In the genomic region with DNA sequence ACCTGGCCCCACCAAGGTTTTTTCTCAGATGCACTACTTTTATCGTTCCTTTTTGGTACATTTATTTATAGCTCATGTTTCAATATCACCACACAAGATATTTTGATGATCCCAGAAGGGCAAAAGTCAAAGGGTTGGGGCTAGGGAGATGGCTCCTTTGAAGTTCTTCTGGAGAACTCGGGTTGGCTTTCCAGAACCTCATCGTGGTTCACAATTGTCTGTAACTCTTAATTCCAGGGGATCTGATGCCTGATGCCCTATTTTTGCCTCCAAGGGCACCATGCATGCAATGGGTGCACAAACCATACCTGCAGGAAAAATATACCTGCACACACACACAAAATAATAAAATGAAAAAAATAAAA, we compare ENCODE assay signal across 8 mouse cellular contexts. TPM values are rescaled to one million over a fixed set of nuclear protein-coding genes. Genes with fewer than 3 reads are reported as not detected.
DNase-seq lines count a peak whose midpoint lies in the region; ATAC-seq and TF ChIP-seq lines count a peak whose summit lies in the region.

No protein-coding gene starts in this region.

- ATAC-seq in kidney, postnatal 0 days (replicated peaks; ENCODE audit: low FRiP score, low read depth): no peak
- no peak for ATAC-seq in embryonic facial prominence, embryonic 15.5 days (ENCODE audit: insufficient number of reproducible peaks, low FRiP score, low TSS enrichment, low read depth)
- 0 out of 2 replicates have a peak, but pooled peaks have one; percentile 2 for ATAC-seq in intestine, embryonic 16.5 days
- ATAC-seq in megakaryocyte progenitor cell, adult 5-6 weeks (replicated peaks; ENCODE audit: poor library complexity): no peak

- no peak for DNase-seq in kidney, postnatal 0 days (ENCODE audit: low spot score)
- no peak for DNase-seq in kidney, postnatal 4 days
- DNase-seq in left cerebral cortex, postnatal 14 days (ENCODE audit: low spot score in 2 of 2): no peak
- no peak for DNase-seq in adrenal gland, postnatal 36 days

- no peak for TF ChIP-seq CTCF in kidney, postnatal 0 days (IDR thresholded peaks at IDR 0.05; ENCODE audit: low read depth)

- no peak overlapping the region for H3K27ac ChIP-seq in kidney, postnatal 0 days
- no peak overlapping the region for H3K27ac ChIP-seq in embryonic facial prominence, embryonic 15.5 days (replicated peaks)
- no peak overlapping the region for H3K27ac ChIP-seq in intestine, embryonic 16.5 days (ENCODE audit: low read length)

- 0 out of 2 replicates have a peak, but pooled peaks cover 5% of the 10 kb centered on the region for H3K4me1 ChIP-seq in kidney, postnatal 0 days (replicated peaks; ENCODE audit: insufficient read depth, low read length)
- H3K4me1 ChIP-seq in embryonic facial prominence, embryonic 15.5 days: peaks cover 5% of the 10 kb centered on the region; the same call in 1 of the 2 replicates
- H3K4me1 ChIP-seq in intestine, embryonic 16.5 days (ENCODE audit: control insufficient read depth, insufficient read depth, low read length): no peaks in the 10 kb centered on the region

- no peaks in the 10 kb centered on the region for H3K27me3 ChIP-seq in kidney, postnatal 0 days (ENCODE audit: insufficient read depth, low read length)
- H3K27me3 ChIP-seq in embryonic facial prominence, embryonic 15.5 days: no peaks in the 10 kb centered on the region
- no peaks in the 10 kb centered on the region for H3K27me3 ChIP-seq in intestine, embryonic 16.5 days (replicated peaks; ENCODE audit: control insufficient read depth, insufficient read depth, low read length)
- no peaks in the 10 kb centered on the region for H3K27me3 ChIP-seq in myocyte (ENCODE audit: control insufficient read depth, insufficient read depth, insufficient read length)

- no peak for TF ChIP-seq POLR2A in myocyte (IDR thresholded peaks at IDR 0.05; ENCODE audit: insufficient read length, low read depth)

- intact Hi-C loops in left cerebral cortex, postnatal 14 days (cut with DNase I): loop anchor here (5.0 kb wide), 1 partner anchor 58 kb away; no protein-coding TSS in a partner anchor

- H3K9ac ChIP-seq in kidney, postnatal 0 days (ENCODE audit: low read depth, low read length): no peak overlapping the region
- H3K9ac ChIP-seq in embryonic facial prominence, embryonic 15.5 days: no peak overlapping the region
- H3K9ac ChIP-seq in intestine, embryonic 16.5 days (ENCODE audit: low read depth, low read length): peak overlapping the region; percentile 94; the same call in 1 of the 2 replicates

- peaks cover 20% of the 10 kb centered on the region for H3K79me2 ChIP-seq in myocyte (ENCODE audit: control insufficient read depth, insufficient read depth)

- H3K9me3 ChIP-seq in kidney, postnatal 0 days (replicated peaks; ENCODE audit: low read length): no peaks in the 10 kb centered on the region
- H3K9me3 ChIP-seq in embryonic facial prominence, embryonic 15.5 days (replicated peaks): no peaks in the 10 kb centered on the region
- H3K9me3 ChIP-seq in intestine, embryonic 16.5 days (ENCODE audit: control insufficient read depth, low read length): no peaks in the 10 kb centered on the region

- no peak overlapping the region for H3ac ChIP-seq in myocyte (ENCODE audit: control insufficient read depth, insufficient read length)

- H3K4me3 ChIP-seq in kidney, postnatal 0 days (replicated peaks; ENCODE audit: low read depth, low read length): peak overlapping the region; percentile 86
- peak overlapping the region; percentile 78 for H3K4me3 ChIP-seq in embryonic facial prominence, embryonic 15.5 days (replicated peaks)
- peak overlapping the region; percentile 79 for H3K4me3 ChIP-seq in intestine, embryonic 16.5 days (ENCODE audit: low read length)
- peak overlapping the region; percentile 74 for H3K4me3 ChIP-seq in myocyte

- 33% methylated on average over 3 of the region's 3 CpGs for WGBS in kidney, postnatal 0 days
- 23% methylated on average over 3 of the region's 3 CpGs for WGBS in embryonic facial prominence, embryonic 15.5 days
- 33% methylated on average over 3 of the region's 3 CpGs for WGBS in intestine, embryonic 16.5 days

- peak overlapping the region; percentile 67 for H3K4me2 ChIP-seq in kidney, postnatal 0 days (ENCODE audit: low read length)
- peak overlapping the region; percentile 53 for H3K4me2 ChIP-seq in embryonic facial prominence, embryonic 15.5 days (replicated peaks)
- H3K4me2 ChIP-seq in intestine, embryonic 16.5 days (ENCODE audit: low read depth, low read length): peak overlapping the region; percentile 33
- peak overlapping the region; percentile 79 for H3K4me2 ChIP-seq in myocyte (ENCODE audit: low read depth)

- H3K36me3 ChIP-seq in kidney, postnatal 0 days (ENCODE audit: insufficient read depth, low read length): 0 out of 2 replicates have a peak, but pooled peaks cover 3% of the 10 kb centered on the region
- peaks cover 16% of the 10 kb centered on the region for H3K36me3 ChIP-seq in embryonic facial prominence, embryonic 15.5 days
- H3K36me3 ChIP-seq in intestine, embryonic 16.5 days (ENCODE audit: control insufficient read depth, insufficient read depth, low read length): peaks cover 3% of the 10 kb centered on the region; the same call in 1 of the 2 replicates
- peaks cover 7% of the 10 kb centered on the region for H3K36me3 ChIP-seq in myocyte (ENCODE audit: control insufficient read depth, insufficient read depth)

TF ChIP-seq in myocyte, 11 proteins besides CTCF, POLR2A, EP300 and RAD21:
- no peak for TF ChIP-seq USF1 (IDR thresholded peaks at IDR 0.05; ENCODE audit: low read depth)
- no peak for TF ChIP-seq REST (IDR thresholded peaks at IDR 0.05; ENCODE audit: insufficient read depth, insufficient read length)
- TF ChIP-seq E2F4 (IDR thresholded peaks at IDR 0.05; ENCODE audit: insufficient read depth): no peak
- TF ChIP-seq TCF12 (IDR thresholded peaks at IDR 0.05; ENCODE audit: insufficient read depth, poor library complexity, severe bottlenecking): no peak
- TF ChIP-seq POLR2AphosphoS2 (IDR thresholded peaks at IDR 0.05; ENCODE audit: insufficient read length, low read depth): no peak
- TF ChIP-seq CEBPB (IDR thresholded peaks at IDR 0.05; ENCODE audit: insufficient read depth, poor library complexity, severe bottlenecking): no peak
- no peak for TF ChIP-seq MYOD1 (IDR thresholded peaks at IDR 0.05; ENCODE audit: control insufficient read depth in 1 of 3, insufficient read length in 2 of 3, low read depth in 2 of 3)
- no peak for TF ChIP-seq SRF (IDR thresholded peaks at IDR 0.05; ENCODE audit: control insufficient read depth, insufficient read length, low read depth)
- TF ChIP-seq MAX (IDR thresholded peaks at IDR 0.05; ENCODE audit: low read depth): no peak

RNA-seq across cellular contexts. Expression of a gene that starts 0.3 kb away (rescaled TPM):
- polyA plus RNA-seq in kidney, postnatal 0 days (2015; fragmentation: Nextera tagmentation; extraction: Ambion mirVana): 9.4 and 9.8 TPM in 2 replicates
- polyA plus RNA-seq in embryonic facial prominence, embryonic 15.5 days (2015; fragmentation: Nextera tagmentation; extraction: Ambion mirVana): 15.4 and 16.5 TPM in 2 replicates
- polyA plus RNA-seq in intestine, embryonic 16.5 days (2015; fragmentation: Nextera tagmentation; extraction: Ambion mirVana): 8.2 and 9.8 TPM in 2 replicates
- 1.4 TPM for polyA plus RNA-seq in myocyte (2012; fragmentation: generic; extraction: Trizol)
- total RNA-seq in left cerebral cortex, postnatal 14 days (2021): 10 to 100 TPM; 21.5 to 22.4 TPM
- total RNA-seq in adrenal gland, postnatal 36 days (2021): 10 to 100 TPM; 11.4 to 12.1 TPM
- 4.9 and 7.9 TPM in 2 replicates for total RNA-seq in megakaryocyte progenitor cell, adult 5-6 weeks (2015)
- 3.5 and 8.3 TPM in 2 replicates for total RNA-seq in megakaryocyte progenitor cell, adult 5-6 weeks (2017)

RNA-seq across cellular contexts. Expression of a gene that starts 20.7 kb away (rescaled TPM):
- polyA plus RNA-seq in kidney, postnatal 0 days (2015; fragmentation: Nextera tagmentation; extraction: Ambion mirVana): 0.64 and 0.99 TPM in 2 replicates
- polyA plus RNA-seq in embryonic facial prominence, embryonic 15.5 days (2015; fragmentation: Nextera tagmentation; extraction: Ambion mirVana): 3.8 and 4.0 TPM in 2 replicates
- 3.0 and 3.4 TPM in 2 replicates for polyA plus RNA-seq in intestine, embryonic 16.5 days (2015; fragmentation: Nextera tagmentation; extraction: Ambion mirVana)
- 0.02 TPM for polyA plus RNA-seq in myocyte (2012; fragmentation: generic; extraction: Trizol)
- 1 to 10 TPM; 8.0 to 8.5 TPM for total RNA-seq in left cerebral cortex, postnatal 14 days (2021)
- total RNA-seq in adrenal gland, postnatal 36 days (2021): under 1 TPM; 0.59 to 0.76 TPM
- not detected in 2 replicates for total RNA-seq in megakaryocyte progenitor cell, adult 5-6 weeks (2015)
- not detected in 2 replicates for total RNA-seq in megakaryocyte progenitor cell, adult 5-6 weeks (2017)

RNA-seq across cellular contexts. Expression of a gene that starts 42.3 kb away (rescaled TPM):
- 31.3 and 33.4 TPM in 2 replicates for polyA plus RNA-seq in kidney, postnatal 0 days (2015; fragmentation: Nextera tagmentation; extraction: Ambion mirVana)
- polyA plus RNA-seq in embryonic facial prominence, embryonic 15.5 days (2015; fragmentation: Nextera tagmentation; extraction: Ambion mirVana): 27.0 and 30.8 TPM in 2 replicates
- 26.5 and 27.0 TPM in 2 replicates for polyA plus RNA-seq in intestine, embryonic 16.5 days (2015; fragmentation: Nextera tagmentation; extraction: Ambion mirVana)
- polyA plus RNA-seq in myocyte (2012; fragmentation: generic; extraction: Trizol): 1.7 TPM
- total RNA-seq in left cerebral cortex, postnatal 14 days (2021): 10 to 100 TPM; 74.4 to 87.0 TPM
- total RNA-seq in adrenal gland, postnatal 36 days (2021): 10 to 100 TPM; 47.9 to 52.5 TPM
- 34.8 and 39.1 TPM in 2 replicates for total RNA-seq in megakaryocyte progenitor cell, adult 5-6 weeks (2015)
- 22.2 and 24.4 TPM in 2 replicates for total RNA-seq in megakaryocyte progenitor cell, adult 5-6 weeks (2017)

Comparison
In these comparisons a context has a peak if more than half of its experiments do, and no peak if none do; other contexts are left out.
1. RNA of a gene that starts 42.3 kb away (polyA plus RNA-seq): 31.3 to 33.4 TPM in kidney, postnatal 0 days, 27.0 to 30.8 TPM in embryonic facial prominence, embryonic 15.5 days and 26.5 to 27.0 TPM in intestine, embryonic 16.5 days; 1.7 TPM in myocyte (single experiment); every median in the first group is over 10 times any median in the second.
2. Peak in every context shown above with its lines, with median percentiles within 50 percentile points of each other: H3K4me2 ChIP-seq and H3K4me3 ChIP-seq.